Mouse (Mus musculus) ES-Bruce4 (cell line): ENCODE results near the gene Tmem185a. TPM values are rescaled to one million over a fixed set of nuclear protein-coding genes. Genes with fewer than 3 reads are reported as not detected.
"Not testable (repeated sequence)": the region's sequence is repeated elsewhere in the genome, so short reads cannot be mapped to it uniquely, and the experiment has no call there.

Experiments
- H3K27ac ChIP-seq: 2 replicates; pipeline ENCODE4 v1.5.1; 2012; ENCODE audit warnings: low read length, inconsistent platforms; ENCODE audit not compliant: insufficient read depth
- H3K27me3 ChIP-seq: 2 replicates; pipeline ENCODE4 v1.6.1; 2012; ENCODE audit warnings: mild to moderate bottlenecking, low read length, inconsistent platforms; ENCODE audit not compliant: control insufficient read depth, poor library complexity, insufficient read depth, severe bottlenecking
- H3K36me3 ChIP-seq: 2 replicates; pipeline ENCODE4 v1.6.1; 2012; ENCODE audit warnings: inconsistent platforms, mild to moderate bottlenecking, low read length, moderate library complexity; ENCODE audit not compliant: control insufficient read depth, poor library complexity, insufficient read depth, severe bottlenecking
- H3K4me1 ChIP-seq: one replicate; pipeline ENCODE4 v1.8.1; 2011; ENCODE audit warnings: low read length; ENCODE audit not compliant: control insufficient read depth, insufficient read depth
- H3K4me3 ChIP-seq: 2 replicates; pipeline ENCODE4 v1.5.1; 2011; ENCODE audit warnings: low read depth, mild to moderate bottlenecking, low read length
- H3K9ac ChIP-seq: 2 replicates; pipeline ENCODE4 v1.6.1; 2012; ENCODE audit warnings: low read depth, mild to moderate bottlenecking, inconsistent platforms; ENCODE audit not compliant: poor library complexity, severe bottlenecking
- H3K9me3 ChIP-seq: replicated peaks from 2 replicates; pipeline ENCODE4 v1.6.1; 2012; ENCODE audit warnings: mild to moderate bottlenecking, low read length, inconsistent platforms; ENCODE audit not compliant: control insufficient read depth, poor library complexity, insufficient read depth, severe bottlenecking
- CTCF ChIP-seq: IDR thresholded peaks from one replicate; pipeline ENCODE4 v1.8.1; 2011; ENCODE audit warnings: low read depth, low read length
- EP300 ChIP-seq: IDR thresholded peaks from 2 replicates; pipeline ENCODE4 v1.6.1; 2011; ENCODE audit warnings: low read depth, low read length; ENCODE audit not compliant: insufficient read depth
- POLR2A ChIP-seq: IDR thresholded peaks from one replicate; pipeline ENCODE4 v1.8.1; 2011; ENCODE audit warnings: low read length; ENCODE audit not compliant: insufficient read depth
- polyA plus RNA-seq: library from polyadenylated mRNA; stranded (reverse); fragments of >200 nt; gene quantifications from 2 replicates; pipeline ENCODE4 v1.2.4, GENCODE M21; 2011; ENCODE audit warnings: low read depth; ENCODE audit not compliant: missing spikeins, insufficient read depth, insufficient read length

Gene Tmem185a
- 69.3 and 76.1 TPM in 2 replicates for polyA plus RNA-seq

DNA sequence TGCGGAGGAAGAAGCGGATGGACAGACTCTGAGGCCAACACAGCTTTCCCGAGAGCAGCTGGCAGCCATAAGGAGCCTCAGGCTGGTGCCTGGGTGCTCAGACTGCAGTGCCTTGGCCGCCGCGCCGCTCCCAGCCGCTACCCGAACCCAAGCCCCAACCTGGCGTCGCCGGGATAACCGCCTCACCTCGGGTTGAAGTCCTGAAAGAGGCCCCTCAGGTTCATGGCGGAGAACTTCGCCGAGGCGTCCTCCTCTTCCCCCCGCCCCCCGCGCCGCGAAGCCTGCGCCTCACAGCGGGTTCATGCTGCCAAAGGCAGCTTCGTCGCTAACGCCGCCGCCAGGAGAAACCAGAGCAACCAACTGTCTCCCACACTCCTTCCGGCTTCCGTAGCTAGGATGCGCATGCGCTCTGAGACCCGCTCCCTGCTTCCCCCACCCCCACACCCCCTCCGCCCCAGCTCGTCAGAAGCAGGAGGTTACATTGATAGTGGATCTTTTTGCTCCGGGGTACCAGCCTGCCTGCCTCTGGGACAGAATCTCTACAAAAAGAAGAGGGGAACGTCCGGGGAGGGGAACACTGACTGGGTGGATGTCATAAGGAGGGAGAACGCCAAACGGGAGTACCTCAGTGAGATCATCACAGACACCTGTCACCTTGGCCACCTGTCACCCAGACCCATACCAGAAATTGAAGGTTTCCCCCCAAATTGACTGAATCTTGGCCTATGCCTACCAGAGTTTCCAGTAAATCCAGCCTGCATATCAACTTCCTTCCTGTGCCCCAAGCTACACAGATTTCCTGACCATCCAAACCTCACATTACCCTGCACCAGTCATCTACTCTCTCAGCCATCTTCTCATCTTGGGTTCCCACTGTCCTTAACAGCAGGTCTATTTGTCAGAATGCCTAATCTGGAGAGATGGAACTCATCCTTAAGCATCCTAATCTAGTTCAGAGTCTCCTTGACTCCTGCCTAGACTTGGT is at the start of gene Tmem185a:
Gene Tmem185a, minus strand, starts transcription at position 389 of the 985 bp plus-strand sequence.
- H3K9ac ChIP-seq = peak within 1 kb of the TSS; percentile 67
- H3K27me3 ChIP-seq = no peaks in the 10 kb centered on the region
- no peaks in the 10 kb centered on the region for H3K36me3 ChIP-seq
- no peak within 1 kb of the TSS for H3K27ac ChIP-seq
- H3K4me1 ChIP-seq = no peaks in the 10 kb centered on the region
- H3K9me3 ChIP-seq = no peaks in the 10 kb centered on the region
- peak within 1 kb of the TSS; percentile 97 for H3K4me3 ChIP-seq
- no peak for TF ChIP-seq POLR2A
- no peak for TF ChIP-seq CTCF
- TF ChIP-seq EP300 = no peak

DNA sequence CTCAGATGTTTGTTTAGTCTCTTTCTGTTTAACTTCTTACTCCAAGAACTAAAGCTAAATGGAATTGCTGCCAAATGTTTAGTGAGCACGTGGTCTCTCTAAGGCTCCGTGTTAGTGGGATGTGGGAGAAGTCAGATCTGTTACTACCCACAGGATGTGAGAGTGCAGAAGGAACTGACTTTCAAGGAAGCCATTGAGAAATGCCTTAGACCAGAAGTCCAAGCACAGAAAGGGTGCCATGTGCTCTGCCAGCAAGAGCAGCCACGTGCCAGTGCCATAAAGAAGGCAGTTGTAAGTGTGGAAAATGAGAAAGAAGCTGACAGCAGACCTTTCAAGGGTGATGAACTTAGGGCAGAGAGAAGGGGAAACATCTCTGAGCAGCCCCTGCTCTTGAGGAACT is 37.4 kb upstream of the Tmem185a start:
- H3K27me3 ChIP-seq, H3K36me3 ChIP-seq: not testable (repeated sequence)

DNA sequence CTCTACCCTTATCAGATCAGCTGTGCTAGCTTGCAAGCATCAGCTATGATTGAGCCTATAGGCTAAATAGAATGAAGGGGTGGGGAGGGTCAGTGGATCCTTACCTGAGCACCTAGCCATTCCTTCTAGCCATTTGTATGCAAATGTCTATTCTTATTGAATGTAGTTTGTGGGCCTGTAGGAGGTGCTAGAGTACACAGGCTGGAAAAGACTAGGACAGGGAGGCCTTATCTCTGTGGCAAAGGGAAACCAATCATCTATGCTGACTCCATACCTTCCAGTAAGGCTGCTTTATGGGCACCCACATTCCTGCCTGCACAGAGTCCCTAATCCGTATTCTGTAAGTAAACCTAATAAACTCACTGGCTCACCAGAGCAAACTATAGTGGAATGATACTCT is 10.3 kb upstream of the Tmem185a start:
- not testable (repeated sequence) for H3K9me3 ChIP-seq, H3K4me3 ChIP-seq, H3K4me1 ChIP-seq, H3K9ac ChIP-seq, H3K27ac ChIP-seq, H3K27me3 ChIP-seq, H3K36me3 ChIP-seq

More for the DNA sequence above, 37.4 kb upstream of the Tmem185a start:
- H3K27ac ChIP-seq, H3K9me3 ChIP-seq, H3K4me3 ChIP-seq, H3K4me1 ChIP-seq, H3K9ac ChIP-seq: not testable (repeated sequence)

DNA sequence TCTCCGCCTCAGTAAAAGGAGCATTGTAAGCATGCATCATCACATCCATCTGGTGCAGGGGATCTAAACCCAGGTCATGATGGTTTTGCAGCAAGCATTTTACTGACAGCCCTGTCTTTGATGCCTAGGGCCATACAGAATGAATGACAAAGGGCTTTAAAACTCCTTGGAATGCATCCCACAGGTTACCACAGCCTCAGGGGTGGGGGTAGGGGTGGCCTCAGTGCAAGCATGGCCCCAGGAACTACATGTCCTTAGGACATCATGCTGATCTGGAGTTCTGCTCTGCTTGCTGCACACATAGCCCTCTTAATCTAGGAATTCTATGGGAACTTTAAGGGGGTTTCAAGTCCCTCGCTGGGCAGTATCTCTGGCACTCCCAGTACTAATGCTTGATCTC is 5.2 kb upstream of the Tmem185a start:
- no peaks in the 10 kb centered on the region for H3K4me1 ChIP-seq
- H3K9me3 ChIP-seq = no peaks in the 10 kb centered on the region
- H3K27me3 ChIP-seq = no peaks in the 10 kb centered on the region
- H3K9ac ChIP-seq = no peak overlapping the region
- H3K36me3 ChIP-seq = no peaks in the 10 kb centered on the region
- no peak overlapping the region for H3K27ac ChIP-seq
- TF ChIP-seq EP300 = peak; percentile 59; the same call in 1 of the 2 replicates
- no peak for TF ChIP-seq POLR2A
- no peak overlapping the region for H3K4me3 ChIP-seq

DNA sequence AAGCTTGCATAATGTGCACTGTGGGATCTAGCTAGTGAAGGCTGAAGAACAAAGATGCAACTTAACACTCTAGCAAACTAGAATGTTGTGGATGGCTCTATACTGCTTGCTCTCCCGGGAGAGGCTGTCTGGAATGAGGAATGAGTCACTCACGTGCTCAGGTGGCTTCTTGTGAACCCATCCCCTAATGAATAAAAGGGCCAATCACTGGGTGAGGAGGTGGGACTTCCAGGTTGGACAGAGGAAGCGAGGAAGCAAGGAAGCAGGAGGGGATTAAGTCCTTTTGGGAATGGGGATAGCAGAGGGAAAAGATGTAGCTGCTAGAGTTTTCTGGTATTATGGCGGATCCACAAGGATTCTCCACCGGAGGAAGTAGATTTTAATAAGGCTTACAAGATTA is 1.7 kb upstream of the Tmem185a start:
- Histone ChIP-seq H3K27me3 (no peaks in the 10 kb centered on the region), H3K27ac (no peak overlapping the region), H3K9ac (no peak overlapping the region), H3K4me3 (no peak overlapping the region), H3K4me1 (no peaks in the 10 kb centered on the region), H3K9me3 (no peaks in the 10 kb centered on the region), H3K36me3 (no peaks in the 10 kb centered on the region)
- TF ChIP-seq POLR2A (no peak), CTCF (no peak), EP300 (no peak)

DNA sequence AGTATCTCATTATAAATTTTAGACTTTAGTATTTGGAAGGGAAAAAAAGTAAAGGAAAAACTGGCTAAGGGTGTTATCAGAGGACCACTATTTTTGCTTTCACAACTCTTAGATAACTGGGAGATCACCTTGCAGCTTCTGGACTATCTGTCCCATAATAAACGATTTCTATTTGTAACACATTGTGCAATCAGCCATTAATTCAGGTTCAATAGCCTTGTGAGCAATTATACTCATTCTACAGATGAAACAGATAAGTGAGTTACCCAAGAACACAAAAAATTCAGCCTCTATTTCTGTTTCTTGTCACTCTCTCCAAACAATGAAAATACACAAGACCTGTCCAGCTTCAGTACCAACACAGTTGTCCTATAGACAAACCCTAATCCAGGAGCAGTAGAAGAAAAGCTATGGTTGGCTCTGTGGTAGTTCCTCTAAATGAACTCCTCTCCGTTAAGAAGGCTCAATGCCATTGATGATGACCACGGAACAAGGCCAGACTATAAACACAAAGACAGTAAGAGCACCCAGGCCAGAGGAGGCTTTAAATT is 1.7 kb downstream of the Tmem185a start:
- H3K4me1 ChIP-seq = no peaks in the 10 kb centered on the region
- H3K9me3 ChIP-seq = no peaks in the 10 kb centered on the region
- H3K36me3 ChIP-seq = no peaks in the 10 kb centered on the region
- H3K27ac ChIP-seq = no peak overlapping the region
- no peaks in the 10 kb centered on the region for H3K27me3 ChIP-seq
- H3K9ac ChIP-seq = no peak overlapping the region
- TF ChIP-seq POLR2A (no peak), EP300 (no peak), CTCF (no peak)
- no peak overlapping the region for H3K4me3 ChIP-seq
